Mouse (Mus musculus): Measurements from ENCODE around the gene Cda. TPM values are rescaled to one million over a fixed set of nuclear protein-coding genes. Genes with fewer than 3 reads are reported as not detected.

Gene Cda
- polyA plus RNA-seq, 1 experiment, result not detected

GRCm38 (mm10) chr4:138353438-138354171 is 14.2 kb downstream of the Cda start:
- no peak overlapping the region for H3K4me3 ChIP-seq (ENCODE audit: insufficient read depth, low read length)
- no peaks in the 10 kb centered on the region for H3K4me1 ChIP-seq (ENCODE audit: control insufficient read depth, insufficient read depth, low read length)
- TF ChIP-seq CTCF (IDR thresholded peaks at IDR 0.05; ENCODE audit: low read depth, low read length) (no peak), POLR2A (IDR thresholded peaks at IDR 0.05; ENCODE audit: borderline replicate concordance, low read depth, low read length) (no peak)
- no peak overlapping the region for H3K27ac ChIP-seq (ENCODE audit: insufficient read depth, low read depth, low read length)

GRCm38 (mm10) chr4:138352692-138353091 is 15.1 kb downstream of the Cda start:
- Histone ChIP-seq H3K4me3 (ENCODE audit: insufficient read depth, low read length) (no peak overlapping the region), H3K27ac (ENCODE audit: insufficient read depth, low read depth, low read length) (no peak overlapping the region), H3K4me1 (ENCODE audit: control insufficient read depth, insufficient read depth, low read length) (no peaks in the 10 kb centered on the region)
- TF ChIP-seq POLR2A (IDR thresholded peaks at IDR 0.05; ENCODE audit: borderline replicate concordance, low read depth, low read length) (no peak), CTCF (IDR thresholded peaks at IDR 0.05; ENCODE audit: low read depth, low read length) (no peak)

GRCm38 (mm10) chr4:138351821-138352220 is 16.0 kb downstream of the Cda start:
- Histone ChIP-seq H3K4me1 (ENCODE audit: control insufficient read depth, insufficient read depth, low read length) (no peaks in the 10 kb centered on the region), H3K27ac (ENCODE audit: insufficient read depth, low read depth, low read length) (no peak overlapping the region), H3K4me3 (ENCODE audit: insufficient read depth, low read length) (no peak overlapping the region)
- TF ChIP-seq CTCF (IDR thresholded peaks at IDR 0.05; ENCODE audit: low read depth, low read length), result no peak
- no peak for TF ChIP-seq POLR2A (IDR thresholded peaks at IDR 0.05; ENCODE audit: borderline replicate concordance, low read depth, low read length)

GRCm38 (mm10) chr4:138348716-138349115 is 19.1 kb downstream of the Cda start:
- no peak overlapping the region for H3K4me3 ChIP-seq (ENCODE audit: insufficient read depth, low read length)
- no peak overlapping the region for H3K27ac ChIP-seq (ENCODE audit: insufficient read depth, low read depth, low read length)
- TF ChIP-seq POLR2A (IDR thresholded peaks at IDR 0.05; ENCODE audit: borderline replicate concordance, low read depth, low read length) (no peak), CTCF (IDR thresholded peaks at IDR 0.05; ENCODE audit: low read depth, low read length) (no peak)
- peaks cover 19% of the 10 kb centered on the region for H3K4me1 ChIP-seq (ENCODE audit: control insufficient read depth, insufficient read depth, low read length)

GRCm38 (mm10) chr4:138347280-138347679 is 20.5 kb downstream of the Cda start:
- TF ChIP-seq POLR2A (IDR thresholded peaks at IDR 0.05; ENCODE audit: borderline replicate concordance, low read depth, low read length) (no peak), CTCF (IDR thresholded peaks at IDR 0.05; ENCODE audit: low read depth, low read length) (no peak)
- Histone ChIP-seq H3K4me1 (ENCODE audit: control insufficient read depth, insufficient read depth, low read length) (peaks cover 25% of the 10 kb centered on the region), H3K4me3 (ENCODE audit: insufficient read depth, low read length) (no peak overlapping the region), H3K27ac (ENCODE audit: insufficient read depth, low read depth, low read length) (no peak overlapping the region)

GRCm38 (mm10) chr4:138344891-138345545 is 22.8 kb downstream of the Cda start:
- TF ChIP-seq POLR2A (IDR thresholded peaks at IDR 0.05; ENCODE audit: borderline replicate concordance, low read depth, low read length), result no peak
- peaks cover 32% of the 10 kb centered on the region for H3K4me1 ChIP-seq (ENCODE audit: control insufficient read depth, insufficient read depth, low read length)
- no peak overlapping the region for H3K4me3 ChIP-seq (ENCODE audit: insufficient read depth, low read length)
- H3K27ac ChIP-seq (ENCODE audit: insufficient read depth, low read depth, low read length), result peak overlapping the region; percentile 86

- Histone ChIP-seq H3K27ac (ENCODE audit: insufficient read depth, low read depth, low read length) (no peak overlapping the region), H3K4me1 (ENCODE audit: control insufficient read depth, insufficient read depth, low read length) (peaks cover 32% of the 10 kb centered on the region), H3K4me3 (ENCODE audit: insufficient read depth, low read length) (no peak overlapping the region)
- TF ChIP-seq CTCF (IDR thresholded peaks at IDR 0.05; ENCODE audit: low read depth, low read length) (no peak), POLR2A (IDR thresholded peaks at IDR 0.05; ENCODE audit: borderline replicate concordance, low read depth, low read length) (no peak)
Measured at GRCm38 (mm10) chr4:138343341-138343837, 24.4 kb downstream of the Cda start.

- TF ChIP-seq POLR2A (IDR thresholded peaks at IDR 0.05; ENCODE audit: borderline replicate concordance, low read depth, low read length) (no peak), CTCF (IDR thresholded peaks at IDR 0.05; ENCODE audit: low read depth, low read length) (no peak)
- Histone ChIP-seq H3K27ac (ENCODE audit: insufficient read depth, low read depth, low read length) (no peak overlapping the region), H3K4me3 (ENCODE audit: insufficient read depth, low read length) (no peak overlapping the region), H3K4me1 (ENCODE audit: control insufficient read depth, insufficient read depth, low read length) (peaks cover 32% of the 10 kb centered on the region)
Measured at GRCm38 (mm10) chr4:138342778-138343177, 25.0 kb downstream of the Cda start.

- TF ChIP-seq POLR2A (IDR thresholded peaks at IDR 0.05; ENCODE audit: borderline replicate concordance, low read depth, low read length), result no peak
- Histone ChIP-seq H3K27ac (ENCODE audit: insufficient read depth, low read depth, low read length) (no peak overlapping the region), H3K4me1 (ENCODE audit: control insufficient read depth, insufficient read depth, low read length) (peaks cover 39% of the 10 kb centered on the region), H3K4me3 (ENCODE audit: insufficient read depth, low read length) (no peak overlapping the region)
Measured at GRCm38 (mm10) chr4:138342048-138342447, 25.7 kb downstream of the Cda start.

- TF ChIP-seq CTCF (IDR thresholded peaks at IDR 0.05; ENCODE audit: low read depth, low read length) (no peak), POLR2A (IDR thresholded peaks at IDR 0.05; ENCODE audit: borderline replicate concordance, low read depth, low read length) (no peak)
Measured at GRCm38 (mm10) chr4:138341393-138341792, 26.4 kb downstream of the Cda start.

More at GRCm38 (mm10) chr4:138341393-138341792, 26.4 kb downstream of the Cda start:
- H3K27ac ChIP-seq (ENCODE audit: insufficient read depth, low read depth, low read length), result no peak overlapping the region
- H3K4me1 ChIP-seq (ENCODE audit: control insufficient read depth, insufficient read depth, low read length), result peaks cover 43% of the 10 kb centered on the region
- H3K4me3 ChIP-seq (ENCODE audit: insufficient read depth, low read length), result no peak overlapping the region
